Mouse (Mus musculus) thymus, postnatal 4 days (tissue): Measurements from ENCODE around the gene Esrrg.

Experiments
- DNase-seq: peaks from one replicate; pipeline ENCODE4 v3.0.0; 2021

The Esrrg gene

GRCm38 (mm10) chr1:187608261-187608921 is at the start of gene Esrrg:
Esrrg (plus strand) TSS chr1:187608791.
- DNase-seq, result no peak

GRCm38 (mm10) chr1:187583982-187584381 is 24.6 kb upstream of the Esrrg start:
- DNase-seq, result no peak

GRCm38 (mm10) chr1:187586541-187587075 is 22.0 kb upstream of the Esrrg start:
- DNase-seq, result no peak

- DNase-seq, result no peak
Measured at GRCm38 (mm10) chr1:187602942-187603341, 5.6 kb upstream of the Esrrg start.

GRCm38 (mm10) chr1:187604063-187604484 is 4.5 kb upstream of the Esrrg start:
- no peak for DNase-seq

GRCm38 (mm10) chr1:187604691-187605310 is 3.8 kb upstream of the Esrrg start:
- no peak for DNase-seq

- peak; percentile 6 for DNase-seq
Measured at GRCm38 (mm10) chr1:187605391-187606270, 3.0 kb upstream of the Esrrg start.

- no peak for DNase-seq
Measured at GRCm38 (mm10) chr1:187606271-187607040, 2.1 kb upstream of the Esrrg start.

- no peak for DNase-seq
Measured at GRCm38 (mm10) chr1:187607065-187608047, 1.2 kb upstream of the Esrrg start.

- peak; percentile 8 for DNase-seq
Measured at GRCm38 (mm10) chr1:187609021-187609852, 646 bp downstream of the Esrrg start.

GRCm38 (mm10) chr1:187609853-187610230 is 1.3 kb downstream of the Esrrg start:
- no peak for DNase-seq

- DNase-seq, result no peak
Measured at GRCm38 (mm10) chr1:187610336-187610948, 1.9 kb downstream of the Esrrg start.

GRCm38 (mm10) chr1:187611925-187612324 is 3.3 kb downstream of the Esrrg start:
- DNase-seq, result no peak

GRCm38 (mm10) chr1:187613277-187613676 is 4.7 kb downstream of the Esrrg start:
- DNase-seq, result no peak

- no peak for DNase-seq
Measured at GRCm38 (mm10) chr1:187623981-187624380, 15.4 kb downstream of the Esrrg start.

- DNase-seq, result no peak
Measured at GRCm38 (mm10) chr1:187630361-187630760, 21.8 kb downstream of the Esrrg start.

- DNase-seq, result no peak
Measured at GRCm38 (mm10) chr1:187631486-187631885, 22.9 kb downstream of the Esrrg start.

- DNase-seq, result no peak
Measured at GRCm38 (mm10) chr1:187645258-187645657, 36.7 kb downstream of the Esrrg start.

GRCm38 (mm10) chr1:187648551-187648950 is 40.0 kb downstream of the Esrrg start:
- no peak for DNase-seq

GRCm38 (mm10) chr1:187649871-187650270 is 41.3 kb downstream of the Esrrg start:
- no peak for DNase-seq
